Mouse (Mus musculus) lung, embryonic 15.5 days (tissue): ENCODE measurements around the gene Lpp. TPM values are rescaled to one million over a fixed set of nuclear protein-coding genes. Genes with fewer than 3 reads are reported as not detected.

Experiments
- ATAC-seq: fragments of 200-750 bp; cut with Nextera tagmentation; 2 replicates; pipeline ENCODE4 v1.8.0; 2017; ENCODE audit warnings: moderate number of reproducible peaks, borderline replicate concordance; ENCODE audit not compliant: low FRiP score, low TSS enrichment; ENCODE audit errors: extremely low read depth
- H3K27ac ChIP-seq: fragments of 300-500 bp; sonication (generic); 2 replicates; pipeline ENCODE4 v1.5.1; 2015; ENCODE audit warnings: moderate library complexity, mild to moderate bottlenecking, inconsistent platforms
- H3K27me3 ChIP-seq: fragments of 300-500 bp; sonication (generic); 2 replicates; pipeline ENCODE4 v1.6.1; 2015; ENCODE audit warnings: inconsistent platforms
- H3K36me3 ChIP-seq: fragments of 300-500 bp; sonication (generic); 2 replicates; pipeline ENCODE4 v1.6.1; 2015; ENCODE audit warnings: inconsistent platforms
- H3K4me1 ChIP-seq: fragments of 300-500 bp; sonication (generic); 2 replicates; pipeline ENCODE4 v1.6.1; 2015; ENCODE audit warnings: inconsistent platforms
- H3K4me2 ChIP-seq: fragments of 300-500 bp; sonication (generic); 2 replicates; pipeline ENCODE4 v1.6.1; 2015; ENCODE audit warnings: inconsistent platforms, mild to moderate bottlenecking, moderate library complexity
- H3K4me3 ChIP-seq: fragments of 300-500 bp; sonication (generic); 2 replicates; pipeline ENCODE4 v1.5.1; 2015; ENCODE audit warnings: mild to moderate bottlenecking, inconsistent platforms
- H3K9ac ChIP-seq: fragments of 300-500 bp; sonication (generic); 2 replicates; pipeline ENCODE4 v1.6.1; 2015; ENCODE audit warnings: inconsistent platforms
- H3K9me3 ChIP-seq: fragments of 300-500 bp; sonication (generic); 2 replicates; pipeline ENCODE4 v1.6.1; 2016; ENCODE audit warnings: inconsistent platforms
- WGBS: fragments of 180-500 bp; shearing (Covaris S2); methylation state at CpG from one replicate; pipeline ENCODE4 v1.1.7; 2015; 5-methylcytosine and 5-hydroxymethylcytosine counted together
- polyA plus RNA-seq: library from polyadenylated mRNA; unstranded; fragments of >200 nt; fragmentation: Nextera tagmentation; extraction: Ambion mirVana; gene quantifications from 2 replicates; pipeline ENCODE4 v1.2.1, GENCODE M21; 2015

Lpp gene
- polyA plus RNA-seq, 1 experiment from 2014 or later: 65.4 TPM

DNA sequence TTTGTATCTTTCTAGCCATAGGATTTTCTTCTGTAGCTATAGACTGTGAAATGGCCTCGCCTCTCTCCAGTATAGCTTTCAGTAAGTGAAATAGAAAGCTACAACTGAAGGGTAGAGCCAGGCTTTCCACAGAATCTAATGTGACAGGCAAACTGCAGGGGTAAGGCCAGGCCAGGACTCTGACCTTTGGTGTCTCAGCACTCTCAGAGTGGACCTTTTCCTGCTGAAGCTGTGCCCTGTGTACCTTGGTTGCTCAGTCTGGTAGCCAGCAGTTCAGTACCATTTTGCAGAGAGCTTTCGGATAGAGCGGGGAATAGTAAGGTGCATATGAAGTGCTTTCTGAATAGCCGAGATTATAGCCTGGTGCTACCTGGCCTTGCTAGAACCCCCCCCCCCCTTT is 9.5 kb downstream of the Lpp start:
- no peak overlapping the region for H3K27ac ChIP-seq
- no peak for ATAC-seq
- no peaks in the 10 kb centered on the region for H3K27me3 ChIP-seq
- 86% methylated on average over 4 of the region's 4 CpGs for whole genome bisulfite sequencing
- H3K4me1 ChIP-seq: peaks cover 23% of the 10 kb centered on the region
- H3K4me3 ChIP-seq: no peak overlapping the region
- H3K9ac ChIP-seq: no peak overlapping the region
- H3K4me2 ChIP-seq: no peak overlapping the region
- H3K36me3 ChIP-seq: peaks cover 9% of the 10 kb centered on the region
- no peaks in the 10 kb centered on the region for H3K9me3 ChIP-seq

GRCm38 (mm10) chr16:24403733-24404380 is 10.6 kb downstream of the Lpp start:
- Histone ChIP-seq H3K27ac (no peak overlapping the region), H3K4me2 (no peak overlapping the region), H3K4me1 (peaks cover 15% of the 10 kb centered on the region), H3K9me3 (no peaks in the 10 kb centered on the region), H3K36me3 (peaks cover 9% of the 10 kb centered on the region), H3K9ac (no peak overlapping the region), H3K27me3 (no peaks in the 10 kb centered on the region), H3K4me3 (no peak overlapping the region)
- no peak for ATAC-seq
- WGBS: 80% methylated on average over 8 of the region's 8 CpGs

DNA sequence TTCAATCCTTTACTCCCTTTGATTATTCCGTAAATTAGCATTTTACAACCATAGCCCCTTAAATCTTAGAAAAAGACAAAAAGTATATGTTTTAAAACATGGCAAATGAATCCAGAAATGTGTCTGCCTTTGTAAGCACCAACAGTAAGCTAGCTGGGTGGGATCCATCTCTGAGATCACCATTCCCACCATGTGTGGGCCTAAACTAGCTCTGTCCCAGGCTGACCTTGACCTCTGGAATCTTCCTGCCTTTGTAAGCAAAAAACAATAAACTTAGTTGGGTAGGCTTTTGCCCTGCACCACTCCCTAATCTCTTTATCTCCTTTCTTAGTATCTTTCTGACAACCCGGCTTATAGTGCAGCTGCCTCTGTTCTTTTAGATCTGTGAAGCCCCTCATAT is 13.2 kb downstream of the Lpp start:
- no peak overlapping the region for H3K27ac ChIP-seq
- peaks cover 3% of the 10 kb centered on the region; the same call in 1 of the 2 replicates for H3K4me1 ChIP-seq
- H3K27me3 ChIP-seq: no peaks in the 10 kb centered on the region
- WGBS: 97% methylated on average over 2 of the region's 2 CpGs
- H3K4me3 ChIP-seq: no peak overlapping the region
- H3K4me2 ChIP-seq: no peak overlapping the region
- H3K9ac ChIP-seq: no peak overlapping the region
- H3K9me3 ChIP-seq: no peaks in the 10 kb centered on the region
- H3K36me3 ChIP-seq: peaks cover 9% of the 10 kb centered on the region
- no peak for ATAC-seq

DNA sequence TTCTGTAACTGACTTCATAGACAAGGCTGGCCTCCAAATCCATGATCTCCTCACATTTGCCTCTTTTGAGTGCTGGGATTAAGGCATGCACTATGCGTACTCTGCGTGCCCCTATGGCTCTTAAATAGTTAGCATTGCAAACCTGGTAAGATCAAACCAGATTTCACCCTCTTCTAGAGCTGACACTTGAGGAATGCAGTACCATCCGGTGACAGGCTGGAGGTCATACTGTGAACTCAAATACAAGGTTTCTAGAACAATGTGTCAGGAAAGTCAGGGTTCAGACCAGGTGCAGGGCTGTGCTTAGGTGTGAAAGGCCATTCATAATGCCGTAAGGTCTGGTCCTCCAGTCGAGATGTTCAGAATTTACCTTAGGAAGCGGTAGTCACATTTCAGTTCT is 18.0 kb downstream of the Lpp start:
- Histone ChIP-seq H3K9me3 (no peaks in the 10 kb centered on the region), H3K27ac (no peak overlapping the region), H3K4me2 (no peak overlapping the region), H3K4me3 (no peak overlapping the region), H3K36me3 (peaks cover 7% of the 10 kb centered on the region), H3K9ac (no peak overlapping the region), H3K4me1 (no peaks in the 10 kb centered on the region), H3K27me3 (no peaks in the 10 kb centered on the region)
- no peak for ATAC-seq
- WGBS: 75% methylated on average over 6 of the region's 6 CpGs

- 88% methylated on average over 5 of the region's 5 CpGs for WGBS
- H3K4me3 ChIP-seq: no peak overlapping the region
- no peak overlapping the region for H3K4me2 ChIP-seq
- H3K36me3 ChIP-seq: peaks cover 4% of the 10 kb centered on the region; the same call in 1 of the 2 replicates
- H3K27me3 ChIP-seq: no peaks in the 10 kb centered on the region
- no peaks in the 10 kb centered on the region for H3K9me3 ChIP-seq
- ATAC-seq: no peak
- no peaks in the 10 kb centered on the region for H3K4me1 ChIP-seq
- no peak overlapping the region for H3K9ac ChIP-seq
- H3K27ac ChIP-seq: no peak overlapping the region
Measured at GRCm38 (mm10) chr16:24412193-24412592, 18.9 kb downstream of the Lpp start.

DNA sequence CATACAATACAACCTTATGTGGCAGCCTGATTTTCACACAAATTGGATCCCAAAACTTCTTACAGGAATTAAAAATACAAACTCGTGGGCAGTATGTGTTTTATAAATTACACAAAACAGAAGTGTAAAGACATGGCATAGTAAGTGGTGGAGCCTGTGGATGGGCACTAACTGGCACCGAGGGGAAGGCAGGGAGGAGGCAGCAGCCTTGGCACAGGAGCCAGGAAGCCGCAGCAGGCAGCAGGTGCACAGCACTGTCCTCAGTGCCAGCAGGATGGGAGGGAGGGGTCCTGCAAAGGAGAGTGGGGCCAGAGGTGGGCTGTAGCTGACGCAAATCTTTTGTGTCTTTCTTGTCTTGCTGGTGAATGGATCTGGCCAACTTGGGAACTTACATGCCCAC is 19.8 kb downstream of the Lpp start:
- H3K4me1 ChIP-seq: peaks cover 6% of the 10 kb centered on the region
- H3K27me3 ChIP-seq: no peaks in the 10 kb centered on the region
- no peak overlapping the region for H3K27ac ChIP-seq
- no peaks in the 10 kb centered on the region for H3K9me3 ChIP-seq
- no peak overlapping the region for H3K9ac ChIP-seq
- ATAC-seq: no peak
- 84% methylated on average over 4 of the region's 4 CpGs for WGBS
- peaks cover 4% of the 10 kb centered on the region; the same call in 1 of the 2 replicates for H3K36me3 ChIP-seq
- H3K4me2 ChIP-seq: no peak overlapping the region
- no peak overlapping the region for H3K4me3 ChIP-seq

DNA sequence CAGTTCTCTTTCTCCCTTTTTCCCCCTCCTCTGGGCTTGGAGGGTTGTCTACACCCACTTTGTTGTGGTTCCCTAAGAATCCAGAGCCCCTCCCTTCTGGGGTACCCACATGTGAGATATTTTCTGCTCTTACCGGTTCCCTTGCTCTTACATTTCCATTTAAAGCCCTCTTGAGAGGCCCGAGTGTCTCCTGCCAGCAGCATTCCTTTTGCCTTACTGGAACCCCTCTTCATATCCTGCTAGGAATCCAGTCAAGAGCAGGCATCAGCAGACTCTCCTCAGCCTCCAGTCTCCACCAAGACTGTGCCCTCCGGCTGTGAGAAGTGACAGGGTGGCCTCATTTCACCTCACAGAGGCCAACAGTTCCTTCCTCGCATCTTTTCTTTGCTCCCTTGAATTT is 24.7 kb downstream of the Lpp start:
- Histone ChIP-seq H3K9ac (no peak overlapping the region), H3K4me3 (no peak overlapping the region), H3K9me3 (no peaks in the 10 kb centered on the region), H3K36me3 (peaks cover 4% of the 10 kb centered on the region; the same call in 1 of the 2 replicates), H3K27ac (no peak overlapping the region), H3K27me3 (no peaks in the 10 kb centered on the region), H3K4me1 (peaks cover 11% of the 10 kb centered on the region), H3K4me2 (no peak overlapping the region)
- WGBS: 52% methylated on average over 4 of the region's 4 CpGs
- ATAC-seq: peak; percentile 62; the same call in 1 of the 2 replicates

DNA sequence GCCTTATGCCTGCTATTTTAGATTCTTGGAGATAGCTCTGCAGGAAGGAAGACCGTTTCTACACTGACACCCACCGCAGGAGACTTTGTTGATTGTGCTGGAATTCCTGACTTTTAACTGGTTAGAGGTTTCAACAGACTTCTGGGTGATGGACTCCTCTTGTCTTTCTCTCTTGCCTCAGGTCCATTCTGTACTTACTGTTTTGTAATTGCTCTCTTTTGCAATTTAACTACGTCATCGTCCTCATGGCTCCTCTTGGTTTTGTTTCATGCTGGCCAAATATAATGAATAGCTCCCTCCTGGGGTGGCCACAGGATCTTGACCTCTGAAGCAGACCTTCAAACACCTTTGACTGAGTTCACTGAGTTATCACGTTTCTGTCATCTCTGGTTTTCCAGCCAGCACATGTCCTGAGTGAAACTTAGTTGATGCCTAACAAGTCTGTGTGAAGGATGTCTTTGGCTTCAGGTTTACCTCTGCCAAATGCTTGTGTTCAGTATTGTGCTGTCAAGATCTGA is 27.4 kb downstream of the Lpp start:
- no peak for ATAC-seq
- H3K27ac ChIP-seq: no peak overlapping the region
- 62% methylated on average over 5 of the region's 5 CpGs for WGBS
- H3K4me2 ChIP-seq: no peak overlapping the region
- H3K4me1 ChIP-seq: peaks cover 14% of the 10 kb centered on the region
- no peak overlapping the region for H3K4me3 ChIP-seq
- H3K27me3 ChIP-seq: no peaks in the 10 kb centered on the region
- no peak overlapping the region for H3K9ac ChIP-seq
- peaks cover 4% of the 10 kb centered on the region; the same call in 1 of the 2 replicates for H3K36me3 ChIP-seq
- H3K9me3 ChIP-seq: no peaks in the 10 kb centered on the region

DNA sequence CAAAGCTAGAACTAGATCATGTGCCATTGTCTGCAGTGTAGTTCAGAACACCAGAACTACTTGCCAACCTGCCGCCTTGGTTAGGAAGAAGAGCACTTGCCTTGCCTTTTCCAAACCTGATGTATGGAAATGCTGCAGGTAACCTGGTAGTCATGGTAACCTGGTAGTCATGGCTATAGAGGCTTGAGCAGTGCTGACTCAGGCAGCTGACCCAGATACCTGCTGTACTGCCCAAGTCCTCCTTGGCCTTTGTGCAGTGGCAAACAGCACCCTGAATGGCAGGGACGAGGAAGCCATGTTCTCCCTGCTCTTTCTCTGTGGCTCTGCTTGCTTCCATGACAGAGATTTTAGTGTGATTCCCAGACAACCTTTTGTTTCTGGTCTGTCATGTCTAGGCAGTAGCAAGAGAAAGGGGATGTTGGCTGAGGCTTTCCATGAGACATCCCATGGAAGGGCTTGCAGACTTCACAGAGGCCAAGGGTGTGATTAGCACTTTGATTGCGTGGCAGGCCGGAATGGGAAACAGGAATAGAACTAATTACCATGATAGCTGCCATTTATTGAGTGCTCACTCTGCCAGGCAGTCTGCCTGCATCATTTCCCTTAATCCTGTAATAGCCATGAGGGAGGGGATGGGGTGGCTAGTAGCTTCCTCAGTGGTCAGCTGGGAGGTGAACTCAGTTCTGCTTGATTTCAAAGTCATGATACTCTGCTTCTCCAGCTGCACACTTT is 28.5 kb downstream of the Lpp start:
- Histone ChIP-seq H3K36me3 (no peaks in the 10 kb centered on the region), H3K4me1 (peaks cover 14% of the 10 kb centered on the region), H3K27me3 (no peaks in the 10 kb centered on the region), H3K4me2 (no peak overlapping the region), H3K9ac (no peak overlapping the region), H3K27ac (no peak overlapping the region), H3K4me3 (no peak overlapping the region), H3K9me3 (no peaks in the 10 kb centered on the region)
- WGBS: 77% methylated on average over 4 of the region's 4 CpGs
- ATAC-seq: no peak

DNA sequence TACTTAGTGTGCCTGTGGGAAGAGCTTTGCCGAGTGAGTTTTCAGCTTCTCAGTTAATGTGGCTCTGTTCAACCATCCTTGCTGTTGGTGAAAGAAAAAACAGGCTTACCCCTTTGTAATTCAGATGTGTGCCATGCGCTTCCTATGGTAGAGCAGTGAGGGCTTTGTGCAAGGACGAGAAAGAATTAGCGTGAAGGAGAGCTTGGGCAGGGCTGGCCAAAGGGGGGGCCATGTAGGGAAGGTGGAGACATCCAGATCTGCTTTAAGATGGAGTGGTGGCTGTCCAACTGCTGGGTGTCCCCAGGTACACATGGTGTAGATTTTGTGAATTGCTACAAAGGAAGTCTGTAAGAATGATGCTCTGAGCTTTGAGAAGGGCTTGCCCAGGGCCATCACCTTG is 29.9 kb downstream of the Lpp start:
- Histone ChIP-seq H3K9me3 (no peaks in the 10 kb centered on the region), H3K27me3 (no peaks in the 10 kb centered on the region), H3K36me3 (no peaks in the 10 kb centered on the region), H3K4me3 (no peak overlapping the region), H3K4me2 (no peak overlapping the region), H3K27ac (no peak overlapping the region), H3K4me1 (peaks cover 10% of the 10 kb centered on the region), H3K9ac (no peak overlapping the region)
- ATAC-seq: no peak
- 79% methylated on average over 4 of the region's 4 CpGs for WGBS

GRCm38 (mm10) chr16:24423751-24424150 is 30.4 kb downstream of the Lpp start:
- Histone ChIP-seq H3K27ac (no peak overlapping the region), H3K9me3 (no peaks in the 10 kb centered on the region), H3K9ac (no peak overlapping the region), H3K27me3 (no peaks in the 10 kb centered on the region), H3K4me3 (no peak overlapping the region), H3K36me3 (no peaks in the 10 kb centered on the region), H3K4me2 (no peak overlapping the region), H3K4me1 (peaks cover 6% of the 10 kb centered on the region; the same call in 1 of the 2 replicates)
- ATAC-seq: no peak
- 78% methylated on average over 4 of the region's 4 CpGs for WGBS

GRCm38 (mm10) chr16:24424356-24424977 is 31.2 kb downstream of the Lpp start:
- H3K27ac ChIP-seq: no peak overlapping the region
- no peak overlapping the region for H3K9ac ChIP-seq
- H3K9me3 ChIP-seq: no peaks in the 10 kb centered on the region
- H3K4me2 ChIP-seq: no peak overlapping the region
- ATAC-seq: no peak
- H3K4me3 ChIP-seq: no peak overlapping the region
- H3K4me1 ChIP-seq: peaks cover 6% of the 10 kb centered on the region; the same call in 1 of the 2 replicates
- WGBS: 55% methylated on average over 12 of the region's 12 CpGs
- no peaks in the 10 kb centered on the region for H3K27me3 ChIP-seq
- H3K36me3 ChIP-seq: no peaks in the 10 kb centered on the region
